Mouse (Mus musculus): Measurements from ENCODE around the gene Cnn3.

GRCm38 (mm10) chr3:121474738-121475137 is 48.4 kb downstream of the Cnn3 start:
- TF ChIP-seq CTCF (IDR thresholded peaks at IDR 0.05) = no peak
- no peak for TF ChIP-seq POLR2A (IDR thresholded peaks at IDR 0.05; ENCODE audit: insufficient read depth, low read depth, low read length)
